In the genomic region with DNA sequence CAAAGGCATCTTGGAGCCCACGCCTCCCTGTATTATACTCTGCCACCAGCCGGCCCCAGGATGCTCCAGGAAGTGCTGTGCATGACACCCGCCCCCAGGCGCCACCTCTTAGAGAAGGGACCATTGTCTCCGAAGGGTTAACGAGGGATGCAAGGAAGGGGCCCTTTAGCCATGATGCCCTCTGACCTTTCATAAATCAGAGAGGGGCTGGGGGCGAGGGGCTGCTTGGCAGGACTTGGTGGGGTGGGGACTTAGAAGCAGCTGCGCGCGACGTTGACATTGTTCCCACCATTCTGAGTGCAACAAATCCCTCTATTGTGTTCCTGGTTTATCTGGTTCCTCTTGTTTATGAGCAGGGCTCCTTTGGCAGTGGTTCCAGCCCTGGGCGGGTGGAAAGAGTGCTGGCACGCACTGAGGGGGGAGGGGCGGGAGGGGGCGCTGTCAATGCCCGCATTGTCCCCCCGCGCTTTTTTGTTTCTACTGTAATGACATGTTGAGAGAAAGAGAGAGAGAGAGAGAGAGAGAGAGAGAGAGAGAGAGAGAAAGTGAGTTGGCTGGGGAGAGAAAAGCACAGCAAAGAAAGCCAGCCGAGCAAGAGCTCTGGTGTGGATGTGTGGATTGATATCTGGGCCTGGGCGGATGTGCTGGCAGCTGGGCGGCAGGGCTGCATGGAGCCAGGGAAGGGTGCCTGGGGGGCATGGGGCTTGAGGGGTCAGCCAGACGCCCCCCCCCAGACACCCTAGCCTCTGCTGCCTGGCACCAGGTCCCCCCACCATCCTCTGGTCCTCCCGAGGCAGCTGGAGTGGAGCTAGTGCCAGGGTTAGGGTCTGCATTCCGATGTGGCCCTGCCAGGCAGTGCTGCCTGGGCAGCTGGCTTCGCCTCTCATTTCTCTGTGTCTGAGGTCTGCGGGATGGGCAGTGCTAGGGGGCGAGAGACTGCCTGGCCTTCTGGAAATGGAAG, we compare ENCODE assay signal across 8 mouse cellular contexts. TPM values are rescaled to one million over a fixed set of nuclear protein-coding genes. Genes with fewer than 3 reads are reported as not detected.
DNase-seq lines count a peak whose midpoint lies in the region; ATAC-seq lines count a peak whose summit lies in the region.

No protein-coding gene starts in this region.

- 37% methylated on average over 27 of the region's 27 CpGs for WGBS in stomach, embryonic 16.5 days

- peak; percentile 54; the same call in 1 of the 2 replicates for ATAC-seq in stomach, embryonic 16.5 days (ENCODE audit: insufficient read depth, low FRiP score)

- H3K4me2 ChIP-seq in stomach, embryonic 16.5 days (ENCODE audit: low read depth, low read length), result peak overlapping the region; percentile 16; the same call in 1 of the 2 replicates

- no peaks in the 10 kb centered on the region for H3K36me3 ChIP-seq in stomach, embryonic 16.5 days (ENCODE audit: control insufficient read depth, insufficient read depth, low read length)

- DNase-seq in cerebellum, postnatal 14 days, result peak; percentile 22 to 56
- no peak for DNase-seq in cerebellum, adult 8-10 months
- DNase-seq in brain, adult 2 months (ENCODE audit: low read depth, low spot score), result peak; percentile 92
- peak; percentile 19 to 21 for DNase-seq in frontal cortex, postnatal 36 days (ENCODE audit: low spot score in 2 of 2)
- DNase-seq in layer of hippocampus, adult 8-10 months (ENCODE audit: low spot score in 2 of 2), result peak; percentile 56 to 57
- peak; percentile 75 for DNase-seq in lung, postnatal 36 days
- no peak for DNase-seq in adrenal gland, adult 18-20 months (ENCODE audit: low spot score in 2 of 2)

- H3K4me3 ChIP-seq in stomach, embryonic 16.5 days (replicated peaks; ENCODE audit: low read length), result no peak overlapping the region

- H3K9ac ChIP-seq in stomach, embryonic 16.5 days (ENCODE audit: low read length), result peak overlapping the region; percentile 54

- H3K27ac ChIP-seq in stomach, embryonic 16.5 days (ENCODE audit: low read length), result peak overlapping the region; percentile 81

- no peaks in the 10 kb centered on the region for H3K9me3 ChIP-seq in stomach, embryonic 16.5 days (replicated peaks; ENCODE audit: control insufficient read depth, low read length)

- no peaks in the 10 kb centered on the region for H3K27me3 ChIP-seq in stomach, embryonic 16.5 days (ENCODE audit: control insufficient read depth, insufficient read depth, low read length)

- H3K4me1 ChIP-seq in stomach, embryonic 16.5 days (ENCODE audit: control insufficient read depth, insufficient read depth, low read length), result peaks cover 7% of the 10 kb centered on the region; the same call in 1 of the 2 replicates

RNA-seq across cellular contexts. Expression of a gene that starts 28.1 kb away (rescaled TPM):
- 10 to 100 TPM; 34.6 to 40.4 (median 37.8) TPM for total RNA-seq in layer of hippocampus, adult 8-10 months (2022)
- polyA plus RNA-seq in stomach, embryonic 16.5 days (2015; fragmentation: Nextera tagmentation; extraction: Ambion mirVana), result 5.3 and 5.4 TPM in 2 replicates
- total RNA-seq in adrenal gland, adult 18-20 months (2021), result 1 to 10 TPM in 1 of 2 experiments, under 1 TPM in 1; 0.76 to 2.4 TPM

RNA-seq across cellular contexts. Expression of a gene that starts 35.8 kb away (rescaled TPM):
- 10 to 100 TPM; 46.2 to 63.5 (median 50.6) TPM for total RNA-seq in layer of hippocampus, adult 8-10 months (2022)
- 55.0 and 58.7 TPM in 2 replicates for polyA plus RNA-seq in stomach, embryonic 16.5 days (2015; fragmentation: Nextera tagmentation; extraction: Ambion mirVana)
- 10 to 100 TPM; 15.7 to 18.4 TPM for total RNA-seq in adrenal gland, adult 18-20 months (2021)

RNA-seq across cellular contexts. Expression of a gene that starts 36.0 kb away (rescaled TPM):
- under 1 TPM; 0.20 to 0.77 (median 0.49) TPM for total RNA-seq in layer of hippocampus, adult 8-10 months (2022)
- 0.23 and 0.55 TPM in 2 replicates for polyA plus RNA-seq in stomach, embryonic 16.5 days (2015; fragmentation: Nextera tagmentation; extraction: Ambion mirVana)
- total RNA-seq in adrenal gland, adult 18-20 months (2021), result under 1 TPM in 1 of 2 experiments, not detected in 1; 0.29 TPM

RNA-seq across cellular contexts. Expression of a gene that starts 52.1 kb away (rescaled TPM):
- 10 to 100 TPM in 3 of 4 experiments, 1 to 10 TPM in 1; 9.4 to 12.9 (median 11.1) TPM for total RNA-seq in layer of hippocampus, adult 8-10 months (2022)
- 6.9 and 7.3 TPM in 2 replicates for polyA plus RNA-seq in stomach, embryonic 16.5 days (2015; fragmentation: Nextera tagmentation; extraction: Ambion mirVana)
- total RNA-seq in adrenal gland, adult 18-20 months (2021), result 1 to 10 TPM; 7.2 to 8.2 TPM

RNA-seq across cellular contexts. Expression of a gene that starts 52.4 kb away (rescaled TPM):
- total RNA-seq in layer of hippocampus, adult 8-10 months (2022), result 100 to 1,000 TPM in 1 of 4 experiments, 10 to 100 TPM in 3; 78.1 to 105 (median 92.0) TPM
- polyA plus RNA-seq in stomach, embryonic 16.5 days (2015; fragmentation: Nextera tagmentation; extraction: Ambion mirVana), result 281 and 302 TPM in 2 replicates
- total RNA-seq in adrenal gland, adult 18-20 months (2021), result 100 to 1,000 TPM; 137 to 150 TPM

Comparison
In these comparisons a context has a peak if more than half of its experiments do, and no peak if none do; other contexts are left out.
1. DNase-seq: peak in cerebellum, postnatal 14 days (2 of 2), brain, adult 2 months (single experiment), frontal cortex, postnatal 36 days (2 of 2), layer of hippocampus, adult 8-10 months (2 of 2) and lung, postnatal 36 days (single experiment); none in cerebellum, adult 8-10 months (single experiment) and adrenal gland, adult 18-20 months (0 of 2).
2. RNA of a gene that starts 28.1 kb away (total RNA-seq): 34.6 to 40.4 TPM in layer of hippocampus, adult 8-10 months; 0.76 to 2.4 TPM in adrenal gland, adult 18-20 months; every median in the first group is over 10 times any median in the second.